15 mouse cellular contexts compared by ENCODE assay signal in genomic region chr8:8970346-8970745, GRCm38 (mm10).
"Had no signal": no experiment of that assay in that cellular context is flagged by ENCODE, and none has a peak within 500 bp of the region (broad histone marks: within the 10 kb centered on the region; RNA-seq: fewer than 3 reads in every experiment).

No protein-coding gene starts in this region.

- H3K9me3 ChIP-seq: liver, embryonic 15.5 days; midbrain, embryonic 12.5 days; midbrain, embryonic 15.5 days; neural tube, embryonic 12.5 days; stomach, embryonic 15.5 days had no signal

- H3K4me1 ChIP-seq: liver, embryonic 15.5 days; midbrain, embryonic 15.5 days; neural tube, embryonic 12.5 days; stomach, embryonic 15.5 days had no signal

- ATAC-seq: liver, postnatal 0 days; midbrain, embryonic 15.5 days had no signal

- H3K9ac ChIP-seq: liver, embryonic 15.5 days; liver, postnatal 0 days; midbrain, embryonic 12.5 days; midbrain, embryonic 15.5 days; neural tube, embryonic 12.5 days; stomach, embryonic 15.5 days had no signal

- H3K27me3 ChIP-seq: liver, embryonic 15.5 days; megakaryocyte, embryonic 14.5 days; midbrain, embryonic 15.5 days; neural tube, embryonic 12.5 days; stomach, embryonic 15.5 days had no signal

- H3K4me3 ChIP-seq: liver, embryonic 15.5 days; megakaryocyte, embryonic 14.5 days; midbrain, embryonic 12.5 days; midbrain, embryonic 15.5 days; neural tube, embryonic 12.5 days; stomach, embryonic 15.5 days had no signal

- H3K4me2 ChIP-seq: liver, embryonic 15.5 days; midbrain, embryonic 12.5 days; midbrain, embryonic 15.5 days; neural tube, embryonic 12.5 days; stomach, embryonic 15.5 days had no signal

- DNase-seq: liver, postnatal 0 days; lung, adult 2 months; lung, postnatal 10 days; lung, postnatal 36 days; right cerebral cortex, postnatal 14 days; thymus, adult 2 months; thymus, postnatal 25 days; thymus, postnatal 4 days had no signal

- H3K27ac ChIP-seq: liver, embryonic 15.5 days; macrophage; midbrain, embryonic 12.5 days; midbrain, embryonic 15.5 days; neural tube, embryonic 12.5 days; stomach, embryonic 15.5 days had no signal

- H3K36me3 ChIP-seq: liver, embryonic 15.5 days; midbrain, embryonic 12.5 days; midbrain, embryonic 15.5 days; neural tube, embryonic 12.5 days; stomach, embryonic 15.5 days had no signal
